13 mouse cellular contexts compared by ENCODE assay signal in the genomic region with DNA sequence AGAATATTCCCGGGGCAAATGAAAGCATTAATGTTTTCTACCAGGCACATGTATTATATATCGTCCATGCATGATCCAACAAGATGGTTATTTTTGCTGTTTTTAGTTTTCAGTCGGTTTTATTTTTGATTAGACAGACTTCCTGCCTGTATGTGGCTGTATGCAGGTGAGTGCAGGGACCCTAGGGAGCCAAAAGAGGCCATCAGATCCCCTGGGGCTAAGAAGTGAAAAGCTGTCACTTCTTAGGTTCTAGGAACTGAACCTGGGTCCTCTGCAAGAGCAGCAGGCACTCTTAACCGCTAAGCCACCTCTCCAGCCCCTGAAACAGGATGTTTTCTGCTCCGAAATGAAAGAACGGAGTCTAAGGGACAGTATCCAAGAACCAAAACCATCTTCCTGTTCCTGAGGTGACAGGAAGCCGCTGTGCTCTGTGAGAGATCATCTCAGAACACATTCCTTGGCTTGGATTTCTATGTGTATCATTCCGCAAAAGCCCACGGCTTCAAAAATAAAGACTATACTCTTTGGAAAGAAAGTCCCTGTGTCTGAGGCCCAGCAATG. TPM values are rescaled to one million over a fixed set of nuclear protein-coding genes. Genes with fewer than 3 reads are reported as not detected.
DNase-seq lines count a peak whose midpoint lies in the region; ATAC-seq lines count a peak whose summit lies in the region.
"Had no signal": no experiment of that assay in that cellular context is flagged by ENCODE, and none has a peak within 500 bp of the region (broad histone marks: within the 10 kb centered on the region; RNA-seq: fewer than 3 reads in every experiment).

No protein-coding gene starts in this region.

- no peak for DNase-seq in kidney, adult 11 months
- no peak for DNase-seq in neural tube, embryonic 10.5 days (ENCODE audit: extremely low spot score, low spot score)
- DNase-seq in right cerebral cortex, postnatal 36 days (ENCODE audit: low spot score in 2 of 2), result no peak
- no peak for DNase-seq in layer of hippocampus, postnatal 14 days (ENCODE audit: low spot score in 2 of 2)
- DNase-seq: adrenal gland, postnatal 10 days; cerebellum, postnatal 36 days; thymus, adult 2 months had no signal

- peak overlapping the region; percentile 71 for H3K27ac ChIP-seq in kidney, embryonic 15.5 days
- peak overlapping the region; percentile 52; the same call in 1 of the 2 replicates for H3K27ac ChIP-seq in neural tube, embryonic 13.5 days (replicated peaks)
- peak overlapping the region; percentile 66 for H3K27ac ChIP-seq in heart, embryonic 15.5 days
- H3K27ac ChIP-seq in stomach, embryonic 14.5 days (ENCODE audit: low read length), result peak overlapping the region; percentile 33; the same call in 1 of the 2 replicates
- H3K27ac ChIP-seq: macrophage had no signal

- H3K9ac ChIP-seq in kidney, embryonic 15.5 days, result no peak overlapping the region
- H3K9ac ChIP-seq in neural tube, embryonic 13.5 days, result no peak overlapping the region
- no peak overlapping the region for H3K9ac ChIP-seq in heart, embryonic 15.5 days
- H3K9ac ChIP-seq in stomach, embryonic 14.5 days (replicated peaks; ENCODE audit: low read depth, low read length), result no peak overlapping the region

- peaks cover 18% of the 10 kb centered on the region for H3K4me1 ChIP-seq in kidney, embryonic 15.5 days
- H3K4me1 ChIP-seq in neural tube, embryonic 13.5 days (replicated peaks), result no peaks in the 10 kb centered on the region
- H3K4me1 ChIP-seq in heart, embryonic 15.5 days (replicated peaks), result peaks cover 22% of the 10 kb centered on the region
- 0 out of 2 replicates have a peak, but pooled peaks cover 8% of the 10 kb centered on the region for H3K4me1 ChIP-seq in stomach, embryonic 14.5 days (ENCODE audit: control insufficient read depth, insufficient read depth, low read length)

- 0 out of 2 replicates have a peak, but pooled peaks cover 4% of the 10 kb centered on the region for H3K36me3 ChIP-seq in kidney, embryonic 15.5 days
- no peaks in the 10 kb centered on the region for H3K36me3 ChIP-seq in neural tube, embryonic 13.5 days
- no peaks in the 10 kb centered on the region for H3K36me3 ChIP-seq in heart, embryonic 15.5 days
- no peaks in the 10 kb centered on the region for H3K36me3 ChIP-seq in stomach, embryonic 14.5 days (ENCODE audit: control insufficient read depth, insufficient read depth, low read length)

- no peak for ATAC-seq in kidney, embryonic 15.5 days (replicated peaks; ENCODE audit: low FRiP score)
- no peak for ATAC-seq in neural tube, embryonic 13.5 days (ENCODE audit: low read depth)
- no peak for ATAC-seq in heart, embryonic 15.5 days (replicated peaks; ENCODE audit: insufficient number of reproducible peaks, insufficient read depth, low FRiP score, low read depth)
- ATAC-seq in stomach, embryonic 14.5 days (ENCODE audit: insufficient number of reproducible peaks, insufficient read depth, low FRiP score, low read depth), result no peak
- ATAC-seq: forebrain, embryonic 16.5 days had no signal

- WGBS in kidney, embryonic 15.5 days, result 71% methylated on average over 9 of the region's 9 CpGs
- 72% methylated on average over 9 of the region's 9 CpGs for WGBS in neural tube, embryonic 13.5 days
- 61% methylated on average over 9 of the region's 9 CpGs for WGBS in heart, embryonic 15.5 days
- 57% methylated on average over 9 of the region's 9 CpGs for WGBS in stomach, embryonic 14.5 days

- no peaks in the 10 kb centered on the region for H3K9me3 ChIP-seq in kidney, embryonic 15.5 days (replicated peaks)
- H3K9me3 ChIP-seq in neural tube, embryonic 13.5 days, result no peaks in the 10 kb centered on the region
- no peaks in the 10 kb centered on the region for H3K9me3 ChIP-seq in heart, embryonic 15.5 days (replicated peaks)
- no peaks in the 10 kb centered on the region for H3K9me3 ChIP-seq in stomach, embryonic 14.5 days (ENCODE audit: control insufficient read depth, low read depth, low read length)

- H3K4me3 ChIP-seq in kidney, embryonic 15.5 days (replicated peaks), result no peak overlapping the region
- H3K4me3 ChIP-seq in neural tube, embryonic 13.5 days, result no peak overlapping the region
- H3K4me3 ChIP-seq in heart, embryonic 15.5 days, result no peak overlapping the region
- no peak overlapping the region for H3K4me3 ChIP-seq in stomach, embryonic 14.5 days (ENCODE audit: low read depth, low read length)

- H3K4me2 ChIP-seq in kidney, embryonic 15.5 days, result no peak overlapping the region
- no peak overlapping the region for H3K4me2 ChIP-seq in neural tube, embryonic 13.5 days
- peak overlapping the region; percentile 16; the same call in 1 of the 2 replicates for H3K4me2 ChIP-seq in heart, embryonic 15.5 days
- no peak overlapping the region for H3K4me2 ChIP-seq in stomach, embryonic 14.5 days (replicated peaks; ENCODE audit: low read depth, low read length)

- H3K27me3 ChIP-seq in kidney, embryonic 15.5 days, result no peaks in the 10 kb centered on the region
- H3K27me3 ChIP-seq in neural tube, embryonic 13.5 days, result no peaks in the 10 kb centered on the region
- no peaks in the 10 kb centered on the region for H3K27me3 ChIP-seq in heart, embryonic 15.5 days
- no peaks in the 10 kb centered on the region for H3K27me3 ChIP-seq in stomach, embryonic 14.5 days (ENCODE audit: control insufficient read depth, insufficient read depth, low read length)

RNA-seq across cellular contexts. Expression of a gene that starts 15.9 kb away (rescaled TPM):
- polyA plus RNA-seq in kidney, embryonic 15.5 days (2015; fragmentation: Nextera tagmentation; extraction: Ambion mirVana), result 114 TPM in 2 replicates
- 52.3 and 58.8 TPM in 2 replicates for polyA plus RNA-seq in neural tube, embryonic 13.5 days (2015; fragmentation: Nextera tagmentation; extraction: Ambion mirVana)
- 75.4 and 88.8 TPM in 2 replicates for polyA plus RNA-seq in heart, embryonic 15.5 days (2015; fragmentation: Nextera tagmentation; extraction: Ambion mirVana)
- polyA plus RNA-seq in stomach, embryonic 14.5 days (2014; fragmentation: Nextera tagmentation; extraction: Ambion mirVana), result 70.4 and 71.3 TPM in 2 replicates
- 10 to 100 TPM; 33.2 to 39.3 TPM for total RNA-seq in layer of hippocampus, postnatal 14 days (2021)

RNA-seq across cellular contexts. Expression of a gene that starts 16.0 kb away (rescaled TPM):
- 24.0 and 24.7 TPM in 2 replicates for polyA plus RNA-seq in kidney, embryonic 15.5 days (2015; fragmentation: Nextera tagmentation; extraction: Ambion mirVana)
- 9.9 and 12.0 TPM in 2 replicates for polyA plus RNA-seq in neural tube, embryonic 13.5 days (2015; fragmentation: Nextera tagmentation; extraction: Ambion mirVana)
- polyA plus RNA-seq in heart, embryonic 15.5 days (2015; fragmentation: Nextera tagmentation; extraction: Ambion mirVana), result 6.5 and 7.7 TPM in 2 replicates
- polyA plus RNA-seq in stomach, embryonic 14.5 days (2014; fragmentation: Nextera tagmentation; extraction: Ambion mirVana), result 13.9 and 14.8 TPM in 2 replicates
- 10 to 100 TPM in 1 of 2 experiments, 1 to 10 TPM in 1; 8.6 to 10.2 TPM for total RNA-seq in layer of hippocampus, postnatal 14 days (2021)

RNA-seq across cellular contexts. Expression of a gene that starts 54.8 kb away (rescaled TPM):
- polyA plus RNA-seq in kidney, embryonic 15.5 days (2015; fragmentation: Nextera tagmentation; extraction: Ambion mirVana), result 32.8 and 35.2 TPM in 2 replicates
- 13.5 and 13.9 TPM in 2 replicates for polyA plus RNA-seq in neural tube, embryonic 13.5 days (2015; fragmentation: Nextera tagmentation; extraction: Ambion mirVana)
- polyA plus RNA-seq in heart, embryonic 15.5 days (2015; fragmentation: Nextera tagmentation; extraction: Ambion mirVana), result 23.5 and 25.4 TPM in 2 replicates
- 31.0 and 33.4 TPM in 2 replicates for polyA plus RNA-seq in stomach, embryonic 14.5 days (2014; fragmentation: Nextera tagmentation; extraction: Ambion mirVana)
- 10 to 100 TPM in 1 of 2 experiments, 1 to 10 TPM in 1; 9.2 to 11.9 TPM for total RNA-seq in layer of hippocampus, postnatal 14 days (2021)
